Mouse (Mus musculus) neural tube, embryonic 15.5 days (tissue): ENCODE measurements around the gene Treml4. TPM values are rescaled to one million over a fixed set of nuclear protein-coding genes. Genes with fewer than 3 reads are reported as not detected.

Experiments
- ATAC-seq: fragments of 200-750 bp; cut with Nextera tagmentation; 2 replicates; pipeline ENCODE4 v1.8.0; 2017; ENCODE audit warnings: mild to moderate bottlenecking, moderate TSS enrichment, moderate library complexity; ENCODE audit not compliant: low FRiP score
- H3K27ac ChIP-seq: fragments of 300-500 bp; sonication (generic); replicated peaks from 2 replicates; pipeline ENCODE4 v1.5.1; 2015; ENCODE audit warnings: mild to moderate bottlenecking, inconsistent platforms
- H3K27me3 ChIP-seq: fragments of 300-500 bp; sonication (generic); replicated peaks from 2 replicates; pipeline ENCODE4 v1.6.1; 2015; ENCODE audit warnings: inconsistent platforms
- H3K36me3 ChIP-seq: fragments of 300-500 bp; sonication (generic); 2 replicates; pipeline ENCODE4 v1.6.1; 2015; ENCODE audit warnings: inconsistent platforms
- H3K4me1 ChIP-seq: fragments of 300-500 bp; sonication (generic); 2 replicates; pipeline ENCODE4 v1.6.1; 2015; ENCODE audit warnings: inconsistent platforms
- H3K4me2 ChIP-seq: fragments of 300-500 bp; sonication (generic); 2 replicates; pipeline ENCODE4 v1.6.1; 2015; ENCODE audit warnings: inconsistent platforms, mild to moderate bottlenecking, moderate library complexity
- H3K4me3 ChIP-seq: fragments of 300-500 bp; sonication (generic); replicated peaks from 2 replicates; pipeline ENCODE4 v1.5.1; 2015; ENCODE audit warnings: mild to moderate bottlenecking, inconsistent platforms
- H3K9ac ChIP-seq: fragments of 300-500 bp; sonication (generic); replicated peaks from 2 replicates; pipeline ENCODE4 v1.6.1; 2015; ENCODE audit warnings: mild to moderate bottlenecking, inconsistent platforms
- H3K9me3 ChIP-seq: fragments of 300-500 bp; sonication (generic); replicated peaks from 2 replicates; pipeline ENCODE4 v1.6.1; 2016; ENCODE audit warnings: inconsistent platforms
- WGBS: fragments of 180-500 bp; shearing (Covaris S2); methylation state at CpG from one replicate; pipeline ENCODE4 v1.1.7; 2015; ENCODE audit warnings: mixed read lengths; 5-methylcytosine and 5-hydroxymethylcytosine counted together
- polyA plus RNA-seq: library from polyadenylated mRNA; unstranded; fragments of >200 nt; fragmentation: Nextera tagmentation; extraction: Ambion mirVana; gene quantifications from 2 replicates; pipeline ENCODE4 v1.2.1, GENCODE M21; 2015

The Treml4 gene
- 0.37 TPM in 1 of 2 replicates, not detected in the other for polyA plus RNA-seq

- 92% methylated on average over 3 of the region's 3 CpGs for WGBS
- no peak for ATAC-seq
- no peak within 1 kb of the TSS for H3K4me2 ChIP-seq
- H3K4me1 ChIP-seq = no peaks in the 10 kb centered on the region
- no peak within 1 kb of the TSS for H3K4me3 ChIP-seq
- peaks cover 7% of the 10 kb centered on the region for H3K9me3 ChIP-seq
- H3K27me3 ChIP-seq = no peaks in the 10 kb centered on the region
- no peak within 1 kb of the TSS for H3K9ac ChIP-seq
- H3K36me3 ChIP-seq = no peaks in the 10 kb centered on the region
- H3K27ac ChIP-seq = no peak within 1 kb of the TSS
Measured at GRCm38 (mm10) chr17:48263741-48264362, at the start of gene Treml4. Treml4 (plus strand) TSS chr17:48264295.

GRCm38 (mm10) chr17:48215429-48215828 is 48.7 kb upstream of the Treml4 start:
- no peak overlapping the region for H3K27ac ChIP-seq
- no peaks in the 10 kb centered on the region for H3K27me3 ChIP-seq
- WGBS = 91% methylated on average over 1 of the region's 1 CpGs
- no peaks in the 10 kb centered on the region for H3K36me3 ChIP-seq
- H3K9ac ChIP-seq = no peak overlapping the region
- no peak overlapping the region for H3K4me3 ChIP-seq
- ATAC-seq = no peak
- no peak overlapping the region for H3K4me2 ChIP-seq
- H3K9me3 ChIP-seq = no peaks in the 10 kb centered on the region
- H3K4me1 ChIP-seq = no peaks in the 10 kb centered on the region

GRCm38 (mm10) chr17:48230680-48231079 is 33.4 kb upstream of the Treml4 start:
- WGBS = 87% methylated on average over 7 of the region's 7 CpGs
- Histone ChIP-seq H3K27ac (no peak overlapping the region), H3K4me1 (no peaks in the 10 kb centered on the region), H3K36me3 (no peaks in the 10 kb centered on the region), H3K9ac (no peak overlapping the region), H3K4me2 (no peak overlapping the region), H3K9me3 (no peaks in the 10 kb centered on the region), H3K27me3 (no peaks in the 10 kb centered on the region), H3K4me3 (no peak overlapping the region)
- no peak for ATAC-seq

- Histone ChIP-seq H3K27me3 (no peaks in the 10 kb centered on the region), H3K9ac (no peak within 1 kb of the TSS), H3K4me2 (no peak within 1 kb of the TSS), H3K36me3 (no peaks in the 10 kb centered on the region), H3K9me3 (no peaks in the 10 kb centered on the region), H3K27ac (no peak within 1 kb of the TSS), H3K4me3 (no peak within 1 kb of the TSS), H3K4me1 (no peaks in the 10 kb centered on the region)
- ATAC-seq = no peak
- WGBS = 88% methylated on average over 6 of the region's 6 CpGs
Measured at GRCm38 (mm10) chr17:48232518-48232917, 31.6 kb upstream of the Treml4 start, which contains the start of gene Trem1. Trem1 (plus strand) TSS chr17:48232768.

- H3K9ac ChIP-seq = no peak overlapping the region
- no peaks in the 10 kb centered on the region for H3K27me3 ChIP-seq
- no peak overlapping the region for H3K4me3 ChIP-seq
- no peak for ATAC-seq
- peaks cover 4% of the 10 kb centered on the region; the same call in 1 of the 2 replicates for H3K9me3 ChIP-seq
- H3K4me2 ChIP-seq = no peak overlapping the region
- WGBS = 90% methylated on average over 4 of the region's 4 CpGs
- H3K4me1 ChIP-seq = no peaks in the 10 kb centered on the region
- no peaks in the 10 kb centered on the region for H3K36me3 ChIP-seq
- H3K27ac ChIP-seq = no peak overlapping the region
Measured at GRCm38 (mm10) chr17:48233789-48234188, 30.3 kb upstream of the Treml4 start.

- 85% methylated on average over 5 of the region's 5 CpGs for WGBS
- Histone ChIP-seq H3K9me3 (peaks cover 4% of the 10 kb centered on the region; the same call in 1 of the 2 replicates), H3K27me3 (no peaks in the 10 kb centered on the region), H3K27ac (no peak overlapping the region), H3K4me3 (no peak overlapping the region), H3K4me2 (no peak overlapping the region), H3K36me3 (no peaks in the 10 kb centered on the region), H3K9ac (no peak overlapping the region), H3K4me1 (no peaks in the 10 kb centered on the region)
- no peak for ATAC-seq
Measured at GRCm38 (mm10) chr17:48234550-48234949, 29.5 kb upstream of the Treml4 start.

GRCm38 (mm10) chr17:48235773-48236370 is 28.2 kb upstream of the Treml4 start:
- Histone ChIP-seq H3K9ac (no peak overlapping the region), H3K4me3 (no peak overlapping the region), H3K36me3 (no peaks in the 10 kb centered on the region), H3K9me3 (peaks cover 4% of the 10 kb centered on the region; the same call in 1 of the 2 replicates), H3K27ac (no peak overlapping the region), H3K4me2 (no peak overlapping the region), H3K27me3 (no peaks in the 10 kb centered on the region), H3K4me1 (no peaks in the 10 kb centered on the region)
- ATAC-seq = no peak
- WGBS = 34% methylated on average over 4 of the region's 4 CpGs

- no peak overlapping the region for H3K4me2 ChIP-seq
- no peak overlapping the region for H3K27ac ChIP-seq
- H3K36me3 ChIP-seq = no peaks in the 10 kb centered on the region
- H3K4me1 ChIP-seq = no peaks in the 10 kb centered on the region
- H3K9me3 ChIP-seq = peaks cover 4% of the 10 kb centered on the region; the same call in 1 of the 2 replicates
- no peak overlapping the region for H3K4me3 ChIP-seq
- 92% methylated on average over 8 of the region's 8 CpGs for WGBS
- no peak for ATAC-seq
- H3K27me3 ChIP-seq = no peaks in the 10 kb centered on the region
- no peak overlapping the region for H3K9ac ChIP-seq
Measured at GRCm38 (mm10) chr17:48237621-48238020, 26.5 kb upstream of the Treml4 start.

- Histone ChIP-seq H3K9me3 (no peaks in the 10 kb centered on the region), H3K27ac (no peak within 1 kb of the TSS), H3K27me3 (no peaks in the 10 kb centered on the region), H3K4me1 (no peaks in the 10 kb centered on the region), H3K4me2 (no peak within 1 kb of the TSS), H3K9ac (no peak within 1 kb of the TSS), H3K36me3 (no peaks in the 10 kb centered on the region), H3K4me3 (no peak within 1 kb of the TSS)
- 77% methylated on average over 11 of the region's 11 CpGs for WGBS
- no peak for ATAC-seq
Measured at GRCm38 (mm10) chr17:48247221-48247928, 16.7 kb upstream of the Treml4 start, which contains the start of gene Trem3. Trem3 (plus strand) TSS chr17:48247777.

GRCm38 (mm10) chr17:48249039-48249438 is 15.1 kb upstream of the Treml4 start:
- Histone ChIP-seq H3K9me3 (no peaks in the 10 kb centered on the region), H3K9ac (no peak overlapping the region), H3K4me3 (no peak overlapping the region), H3K27me3 (no peaks in the 10 kb centered on the region), H3K27ac (no peak overlapping the region), H3K4me1 (no peaks in the 10 kb centered on the region), H3K36me3 (no peaks in the 10 kb centered on the region), H3K4me2 (no peak overlapping the region)
- ATAC-seq = no peak

- Histone ChIP-seq H3K4me2 (no peak overlapping the region), H3K9ac (no peak overlapping the region), H3K4me1 (no peaks in the 10 kb centered on the region), H3K27ac (no peak overlapping the region), H3K36me3 (no peaks in the 10 kb centered on the region), H3K4me3 (no peak overlapping the region), H3K9me3 (no peaks in the 10 kb centered on the region), H3K27me3 (no peaks in the 10 kb centered on the region)
- 85% methylated on average over 11 of the region's 11 CpGs for WGBS
- ATAC-seq = no peak
Measured at GRCm38 (mm10) chr17:48249501-48249900, 14.6 kb upstream of the Treml4 start.

- Histone ChIP-seq H3K4me3 (no peak overlapping the region), H3K9ac (no peak overlapping the region), H3K4me1 (no peaks in the 10 kb centered on the region), H3K9me3 (no peaks in the 10 kb centered on the region), H3K27me3 (no peaks in the 10 kb centered on the region), H3K27ac (no peak overlapping the region), H3K4me2 (no peak overlapping the region), H3K36me3 (no peaks in the 10 kb centered on the region)
- ATAC-seq = no peak
- 90% methylated on average over 7 of the region's 7 CpGs for WGBS
Measured at GRCm38 (mm10) chr17:48250631-48251030, 13.5 kb upstream of the Treml4 start.
